In genomic region chr15:60760015-60760437, GRCm38 (mm10) we compare ENCODE assay signal across 8 mouse cellular contexts.
DNase-seq lines count a peak whose midpoint lies in the region; ATAC-seq and TF ChIP-seq lines count a peak whose summit lies in the region.

No protein-coding gene starts in this region.

- 0 out of 2 replicates have a peak overlapping the region, but pooled peaks have one; percentile 36 for H3K27ac ChIP-seq in heart, embryonic 10.5 days
- H3K27ac ChIP-seq in kidney, embryonic 14.5 days (ENCODE audit: low read depth, low read length) = no peak overlapping the region

- no peaks in the 10 kb centered on the region for H3K36me3 ChIP-seq in heart, embryonic 10.5 days
- H3K36me3 ChIP-seq in kidney, embryonic 14.5 days (ENCODE audit: control insufficient read depth, insufficient read depth, low read length) = no peaks in the 10 kb centered on the region

- DNase-seq in adrenal gland, adult (ENCODE audit: inconsistent age in 2 of 2, low spot score in 1 of 2) = peak; percentile 44 to 84
- peak; percentile 69 for DNase-seq in embryo, embryonic 11 days
- DNase-seq in heart, embryonic 10.5 days (ENCODE audit: low spot score) = peak; percentile 89
- peak; percentile 71 for DNase-seq in lung, adult 2 months
- DNase-seq in ovary, postnatal 36 days (ENCODE audit: low spot score) = peak; percentile 67
- peak; percentile 39 to 74 for DNase-seq in urinary bladder, postnatal 4 days (ENCODE audit: low spot score in 2 of 2)

- no peak overlapping the region for H3K9ac ChIP-seq in kidney, embryonic 14.5 days (ENCODE audit: low read depth, low read length)

- H3K27me3 ChIP-seq in heart, embryonic 10.5 days (ENCODE audit: insufficient read depth, poor library complexity, severe bottlenecking) = no peaks in the 10 kb centered on the region
- H3K27me3 ChIP-seq in kidney, embryonic 14.5 days (ENCODE audit: control insufficient read depth, insufficient read depth, low read length) = no peaks in the 10 kb centered on the region

- H3K9me3 ChIP-seq in heart, embryonic 10.5 days = no peaks in the 10 kb centered on the region
- no peaks in the 10 kb centered on the region for H3K9me3 ChIP-seq in kidney, embryonic 14.5 days (ENCODE audit: control insufficient read depth, low read length)

- TF ChIP-seq CTCF in lung, adult 2 months (IDR thresholded peaks at IDR 0.05; ENCODE audit: insufficient read depth, low read length) = peak; percentile 82

- peaks cover 7% of the 10 kb centered on the region; the same call in 1 of the 2 replicates for H3K4me1 ChIP-seq in heart, embryonic 10.5 days
- H3K4me1 ChIP-seq in kidney, embryonic 14.5 days (ENCODE audit: control insufficient read depth, insufficient read depth, low read length) = no peaks in the 10 kb centered on the region
- H3K4me1 ChIP-seq in lung, adult 2 months (ENCODE audit: control insufficient read depth, insufficient read depth, low read length) = no peaks in the 10 kb centered on the region

- H3K4me2 ChIP-seq in kidney, embryonic 14.5 days (replicated peaks; ENCODE audit: low read depth, low read length) = no peak overlapping the region

- no peak for TF ChIP-seq POLR2A in lung, adult 2 months (IDR thresholded peaks at IDR 0.05; ENCODE audit: borderline replicate concordance, extremely low read depth, low read depth, low read length)

- ATAC-seq in CD4-positive, CD25-positive, alpha-beta regulatory T cell, adult 4 months = peak; percentile 51
- peak; percentile 87 for ATAC-seq in kidney, embryonic 14.5 days (ENCODE audit: low FRiP score, low TSS enrichment)

- no peak overlapping the region for H3K4me3 ChIP-seq in heart, embryonic 10.5 days
- H3K4me3 ChIP-seq in kidney, embryonic 14.5 days (ENCODE audit: low read length) = no peak overlapping the region
- H3K4me3 ChIP-seq in lung, adult 2 months (replicated peaks; ENCODE audit: extremely low read depth, low read depth, low read length) = no peak overlapping the region

- 19% methylated on average over 6 of the region's 6 CpGs for WGBS in heart, embryonic 10.5 days
- 29% methylated on average over 6 of the region's 6 CpGs for WGBS in kidney, embryonic 14.5 days
- 27% methylated on average over 6 of the region's 6 CpGs for WGBS in lung, adult 2 months
